Mouse (Mus musculus) gastrocnemius, adult 2 months (tissue): ENCODE data around the gene Spindoc. TPM values are rescaled to one million over a fixed set of nuclear protein-coding genes. Genes with fewer than 3 reads are reported as not detected.
A peak's percentile ranks its signal among the peaks of the same experiment; 100 is the strongest.

ENCODE experiments used
- DNase-seq: peaks from one replicate; pipeline ENCODE4 v3.0.0; 2022
- H3K27ac ChIP-seq: fragments of 200-600 bp; 2 replicates; pipeline ENCODE4 v1.8.1; 2022; ENCODE audit warnings: mild to moderate bottlenecking
- H3K4me3 ChIP-seq: fragments of 200-600 bp; 2 replicates; pipeline ENCODE4 v1.8.1; 2022; ENCODE audit warnings: mild to moderate bottlenecking, moderate library complexity
- CTCF ChIP-seq: fragments of 200-600 bp; IDR thresholded peaks from 2 replicates; pipeline ENCODE4 v1.8.1; 2022; ENCODE audit warnings: antibody characterized with exemption, mild to moderate bottlenecking, moderate library complexity
- intact Hi-C: fragments of 180-260 bp; cut with DNase I; formaldehyde crosslinking; loops from one replicate; pipeline ENCODE4 v1.15.1; 2025
- total RNA-seq, 2 experiments: library from RNA; stranded (reverse); gene quantifications; 2 replicates each; pipeline ENCODE4 v1.2.3; 2021

Spindoc gene
- total RNA-seq, 2 experiments from 2014 or later = 8.0 to 10.0 TPM

DNA sequence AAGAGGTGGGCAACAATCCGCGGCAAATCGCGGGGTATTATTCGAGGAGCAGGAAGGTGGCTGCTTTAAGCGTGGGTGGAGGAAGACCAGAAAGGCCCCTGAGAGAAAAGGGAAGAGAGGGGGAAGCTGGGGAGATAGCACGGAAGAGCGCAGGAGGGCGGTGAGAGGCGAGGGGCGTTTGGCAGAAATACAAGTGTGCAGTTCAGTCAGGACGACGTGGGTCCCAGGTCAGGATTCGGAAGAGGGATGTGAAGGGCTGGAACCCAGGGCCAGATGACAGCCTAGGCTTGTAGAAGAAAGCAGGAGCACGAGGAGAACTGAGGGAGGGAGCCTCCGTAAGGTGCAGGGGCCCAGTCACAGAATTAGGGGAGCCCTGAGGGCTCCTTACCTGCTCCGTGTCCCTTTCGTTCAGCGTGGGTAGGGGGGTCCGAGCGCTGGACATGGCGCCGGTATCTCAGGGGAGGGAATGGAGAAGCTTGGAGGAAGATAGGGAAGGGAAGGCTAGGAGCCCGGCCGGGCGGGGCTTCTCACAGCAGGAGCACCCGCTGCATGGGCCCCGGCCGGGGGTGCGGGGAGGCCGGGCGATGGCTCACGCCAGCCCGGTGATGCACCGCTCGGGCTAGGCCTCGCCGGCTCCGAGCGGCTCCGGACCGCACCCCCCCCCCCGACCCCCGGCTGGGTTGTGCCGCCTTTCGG lies 41.9 kb downstream of the Spindoc start:
- intact Hi-C loops = loop anchor here (5.0 kb wide), 2 partner anchors 41 to 76 kb away; partner anchors contain the start of genes 2700081O15Rik and Spindoc
- DNase-seq = peak; percentile 38
- peak overlapping the region; percentile 91 for H3K27ac ChIP-seq
- TF ChIP-seq CTCF = no peak
- H3K4me3 ChIP-seq = peak overlapping the region; percentile 74

DNA sequence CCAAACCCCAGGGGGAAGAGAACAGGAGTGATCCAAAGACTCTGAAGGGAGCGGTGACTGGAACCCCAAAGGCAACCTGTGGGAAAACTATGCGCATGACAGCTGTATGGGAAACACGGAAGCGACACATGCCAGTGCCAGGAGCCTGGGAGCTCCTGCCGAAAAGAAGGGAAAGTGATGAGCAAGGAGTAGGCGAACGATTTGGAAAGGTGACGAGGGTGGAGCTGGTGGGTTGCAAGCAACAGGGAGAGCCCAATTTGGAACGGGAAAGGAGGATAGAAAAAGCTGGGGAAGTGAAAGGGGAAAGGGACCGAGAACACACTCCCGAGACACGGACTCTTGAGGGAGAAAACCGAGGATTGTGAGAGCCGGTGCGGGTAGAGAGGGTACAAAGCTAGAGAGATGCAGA lies 42.4 kb downstream of the Spindoc start:
- intact Hi-C loops = loop anchor here (5.0 kb wide), 2 partner anchors 42 to 77 kb away; partner anchors contain the start of genes 2700081O15Rik and Spindoc
- DNase-seq = peak; percentile 36
- Histone ChIP-seq H3K27ac (peak overlapping the region; percentile 91), H3K4me3 (peak overlapping the region; percentile 74)
- TF ChIP-seq CTCF = no peak

DNA sequence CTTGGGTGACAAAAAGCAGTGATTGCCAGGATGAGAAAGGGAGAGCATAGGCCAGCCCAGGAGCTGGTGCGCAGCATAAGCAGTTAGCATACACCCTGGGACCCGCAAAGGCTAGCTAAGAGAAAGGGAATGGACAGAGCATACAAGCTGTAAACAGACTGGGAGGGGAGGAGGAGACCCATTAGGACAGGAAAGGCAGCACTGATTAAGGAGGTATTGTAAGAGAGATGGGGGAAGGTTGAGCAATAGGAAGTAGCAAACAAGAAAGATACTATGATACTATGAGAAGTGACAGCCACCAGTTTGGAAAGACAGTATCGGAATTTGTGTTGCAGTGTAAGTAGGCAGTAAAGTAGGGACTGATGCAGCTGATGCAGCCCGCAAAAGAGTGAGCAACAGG lies 42.9 kb downstream of the Spindoc start:
- intact Hi-C loops = loop anchor here (2.0 to 5.0 kb wide), 4 partner anchors 31 to 77 kb away; partner anchors contain the start of genes 2700081O15Rik and Spindoc
- no peak for DNase-seq
- no peak for TF ChIP-seq CTCF
- peak overlapping the region; percentile 91 for H3K27ac ChIP-seq
- H3K4me3 ChIP-seq = peak overlapping the region; percentile 74

DNA sequence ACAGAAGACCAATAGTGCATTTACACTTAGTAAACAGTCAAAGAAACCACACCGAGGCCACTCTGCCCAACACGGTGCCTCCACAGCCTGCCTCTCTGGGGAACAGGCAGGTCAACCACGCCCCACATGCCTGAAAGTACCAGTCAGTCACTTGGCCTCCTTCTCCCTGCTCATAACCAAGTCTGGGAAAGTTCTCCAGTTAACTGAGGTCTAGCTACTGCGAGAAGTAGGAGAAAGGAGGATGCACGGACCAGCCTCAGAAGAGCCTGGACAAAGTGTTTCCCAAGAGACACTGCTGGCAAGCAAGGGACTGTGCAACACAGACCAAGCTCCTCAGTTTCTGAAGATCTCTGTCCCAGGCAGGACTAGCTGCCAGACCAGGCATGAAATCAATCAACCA lies 43.8 kb downstream of the Spindoc start:
- Histone ChIP-seq H3K27ac (peak overlapping the region; percentile 91), H3K4me3 (peak overlapping the region; percentile 74)
- TF ChIP-seq CTCF = no peak
- peak; percentile 62 for DNase-seq
- intact Hi-C loops = loop anchor here (2.0 to 5.0 kb wide), 2 partner anchors 30 to 57 kb away; no protein-coding TSS in a partner anchor

DNA sequence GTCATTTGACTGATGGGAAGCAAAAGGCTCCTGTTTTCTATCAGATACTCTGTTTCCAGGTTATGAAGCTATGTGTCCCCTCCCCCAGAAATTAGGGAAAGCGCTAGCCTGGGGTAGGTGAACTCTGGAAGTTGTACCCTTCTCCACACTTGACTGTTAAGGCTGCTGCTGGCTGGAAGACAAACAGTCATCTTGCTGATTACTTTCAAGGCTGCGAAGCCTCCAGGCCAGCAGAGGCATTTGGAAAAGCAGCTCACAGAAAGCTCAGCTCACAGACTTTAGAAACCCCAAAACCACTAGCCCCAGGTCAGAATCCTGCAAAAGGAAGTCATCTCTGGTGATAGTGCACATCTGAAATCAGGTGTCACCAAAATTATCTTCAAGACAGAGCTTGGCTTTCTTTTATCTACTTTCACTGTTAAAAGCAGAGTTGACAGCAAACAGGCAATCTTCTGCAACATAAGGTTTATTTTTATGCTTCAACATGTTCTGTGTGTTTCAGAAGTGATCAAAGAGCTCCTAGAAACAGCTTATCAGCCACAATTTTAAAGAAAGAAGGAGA lies 44.9 kb downstream of the Spindoc start:
- intact Hi-C loops = loop anchor here (2.0 to 5.0 kb wide), 2 partner anchors 29 to 56 kb away; no protein-coding TSS in a partner anchor
- DNase-seq = no peak
- TF ChIP-seq CTCF = no peak
- Histone ChIP-seq H3K4me3 (no peak overlapping the region), H3K27ac (peak overlapping the region; percentile 91; the same call in 1 of the 2 replicates)

DNA sequence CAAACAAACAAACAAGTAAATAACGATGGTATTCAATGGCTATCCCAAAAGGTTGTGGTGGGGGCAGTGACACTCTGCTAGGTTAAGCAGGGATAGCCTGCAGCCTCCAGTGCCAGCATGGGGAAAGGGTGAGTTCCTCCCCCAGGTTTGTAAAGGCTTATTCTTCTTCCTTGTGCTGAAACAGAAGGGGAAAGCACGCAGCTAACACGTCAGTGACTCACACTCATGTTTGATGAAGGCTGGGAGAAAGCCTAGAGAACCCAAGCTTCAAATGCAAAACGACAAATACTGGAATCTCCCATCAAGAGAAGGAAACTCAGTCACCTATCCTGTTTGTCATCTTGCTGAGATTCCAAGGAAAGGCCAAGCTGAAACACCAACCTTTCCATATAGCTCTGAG lies 47.1 kb downstream of the Spindoc start:
- Histone ChIP-seq H3K27ac (no peak overlapping the region), H3K4me3 (no peak overlapping the region)
- no peak for DNase-seq
- no peak for TF ChIP-seq CTCF
- intact Hi-C loops = loop anchor here (5.0 kb wide), 1 partner anchor 53 kb away; no protein-coding TSS in a partner anchor

DNA sequence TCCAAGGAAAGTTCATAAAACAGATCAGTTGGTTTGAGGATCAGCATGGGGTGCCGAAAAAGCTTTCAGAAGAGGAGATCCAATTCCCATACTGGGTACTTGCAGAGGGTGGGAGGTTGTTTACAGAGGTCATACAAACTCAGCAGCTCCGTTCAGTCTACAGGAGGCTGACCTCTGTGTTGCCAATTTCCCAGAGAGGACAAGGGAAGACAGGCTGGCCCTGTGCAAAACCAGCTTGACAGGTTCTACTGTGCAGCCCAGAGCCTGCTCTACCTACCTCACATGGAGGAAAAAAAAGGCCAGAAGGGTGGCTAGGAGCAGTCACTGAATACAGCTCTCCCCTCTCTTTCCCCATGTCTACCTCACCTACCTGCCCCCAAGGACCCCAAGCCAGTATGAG lies 48.7 kb downstream of the Spindoc start:
- no peak overlapping the region for H3K4me3 ChIP-seq
- TF ChIP-seq CTCF = no peak
- no peak for DNase-seq
- intact Hi-C loops = no loop called here
- no peak overlapping the region for H3K27ac ChIP-seq

DNA sequence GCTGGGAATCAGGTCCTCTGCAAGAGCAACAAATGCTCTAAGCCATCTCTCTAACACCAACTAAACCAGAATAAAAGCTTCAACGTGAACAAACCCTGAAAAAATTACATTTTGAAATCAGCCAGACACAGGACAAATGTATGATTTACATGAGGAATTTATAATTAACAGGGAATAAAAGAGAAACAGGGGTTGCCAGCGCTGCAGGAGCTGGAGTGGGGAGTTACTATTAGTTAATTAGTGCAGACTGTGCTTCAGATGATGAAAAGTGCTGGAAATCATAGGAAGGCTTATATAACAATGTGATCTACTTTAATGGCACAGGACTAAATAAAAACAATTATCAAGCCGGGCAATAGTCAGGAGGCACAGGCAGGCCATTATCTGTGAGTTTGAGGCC lies 61.4 kb downstream of the Spindoc start:
- intact Hi-C loops = no loop called here

DNA sequence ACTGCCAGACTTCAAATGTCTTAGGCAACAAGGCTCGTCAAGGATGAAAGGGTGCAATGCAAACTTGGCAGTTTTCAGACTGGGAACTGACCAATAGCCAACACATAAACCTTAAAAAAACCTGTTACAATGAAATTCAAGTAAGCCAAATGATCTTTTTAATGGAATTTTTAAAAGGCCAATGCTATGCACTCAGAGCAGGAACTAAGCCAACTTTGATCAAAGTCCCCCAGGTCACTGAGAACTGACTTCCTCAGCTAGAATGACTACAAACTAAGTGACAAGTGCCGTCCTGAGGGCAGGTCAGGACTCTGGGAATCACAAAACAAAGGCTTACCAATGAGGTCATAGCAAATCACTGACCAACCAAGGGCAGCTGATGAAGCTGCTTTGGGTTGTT lies 62.6 kb downstream of the Spindoc start:
- no peak for TF ChIP-seq CTCF
- Histone ChIP-seq H3K4me3 (no peak overlapping the region), H3K27ac (peak overlapping the region; percentile 32; the same call in 1 of the 2 replicates)
- intact Hi-C loops = no loop called here
- no peak for DNase-seq

More for the DNA sequence above, 61.4 kb downstream of the Spindoc start:
- DNase-seq = no peak
- Histone ChIP-seq H3K4me3 (no peak overlapping the region), H3K27ac (peak overlapping the region; percentile 1; the same call in 1 of the 2 replicates)
- TF ChIP-seq CTCF = no peak

DNA sequence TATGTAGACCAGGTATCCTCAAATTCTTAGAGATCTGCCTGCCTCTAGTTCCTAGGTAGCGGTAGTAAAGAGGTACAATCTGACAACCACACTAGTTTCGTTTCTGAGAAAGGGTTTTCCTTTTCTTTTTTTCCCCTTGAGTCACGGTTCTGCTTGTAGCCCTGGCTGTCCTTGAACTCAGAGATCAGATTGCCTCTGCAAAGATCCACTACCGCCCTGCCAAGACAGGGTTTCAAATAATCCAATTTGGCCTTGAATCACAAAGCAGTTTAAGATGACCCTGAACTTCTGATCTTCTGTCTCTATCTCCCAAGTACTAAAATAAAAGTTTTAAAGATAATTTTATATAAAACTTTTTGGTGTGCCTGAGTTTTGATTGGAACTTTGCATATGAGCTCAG lies 65.1 kb downstream of the Spindoc start:
- TF ChIP-seq CTCF = no peak
- H3K27ac ChIP-seq = no peak overlapping the region

DNA sequence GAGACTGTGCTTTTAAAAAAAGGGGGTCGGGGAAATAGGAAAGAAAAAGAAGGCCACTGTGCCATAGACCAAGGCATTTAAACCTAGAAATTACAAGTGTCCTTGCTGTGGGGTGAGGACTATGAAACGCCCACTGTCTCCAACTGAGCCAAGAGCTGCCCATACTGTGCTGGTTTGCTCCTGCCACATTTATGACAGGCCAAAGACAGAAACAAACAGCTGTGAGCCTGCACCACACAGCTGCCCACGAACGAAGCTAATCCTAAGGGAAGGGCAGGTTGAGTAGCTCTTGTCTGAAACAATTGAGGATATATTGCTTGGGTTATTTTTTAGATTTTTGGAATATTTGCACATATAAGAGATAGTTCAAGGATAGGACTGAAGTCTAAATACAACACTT lies 66.0 kb downstream of the Spindoc start:
- H3K4me3 ChIP-seq = no peak overlapping the region
- no peak overlapping the region for H3K27ac ChIP-seq
- no peak for DNase-seq
- intact Hi-C loops = no loop called here
- no peak for TF ChIP-seq CTCF

More for the DNA sequence above, 65.1 kb downstream of the Spindoc start:
- intact Hi-C loops = no loop called here
- H3K4me3 ChIP-seq = no peak overlapping the region
- no peak for DNase-seq

DNA sequence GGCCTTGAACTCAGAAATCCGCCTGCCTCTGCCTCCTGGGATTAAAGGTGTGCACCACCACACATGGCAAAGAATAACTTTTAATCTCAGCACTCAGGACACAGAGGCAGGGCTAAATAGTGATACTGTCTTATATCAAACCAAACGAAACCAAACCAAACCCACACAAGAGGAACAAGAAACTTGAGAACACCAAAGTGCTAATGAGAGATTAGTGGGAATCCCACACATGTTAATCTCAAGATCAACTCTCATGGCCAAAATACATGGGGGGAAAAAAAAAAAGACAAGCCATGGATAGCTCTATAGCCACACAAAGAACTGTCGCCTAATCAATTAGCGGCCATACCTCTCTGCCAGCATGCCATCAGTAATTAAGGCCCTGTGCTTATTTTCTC lies 67.2 kb downstream of the Spindoc start:
- TF ChIP-seq CTCF = no peak
- intact Hi-C loops = no loop called here
- DNase-seq = no peak
- no peak overlapping the region for H3K4me3 ChIP-seq
- no peak overlapping the region for H3K27ac ChIP-seq

DNA sequence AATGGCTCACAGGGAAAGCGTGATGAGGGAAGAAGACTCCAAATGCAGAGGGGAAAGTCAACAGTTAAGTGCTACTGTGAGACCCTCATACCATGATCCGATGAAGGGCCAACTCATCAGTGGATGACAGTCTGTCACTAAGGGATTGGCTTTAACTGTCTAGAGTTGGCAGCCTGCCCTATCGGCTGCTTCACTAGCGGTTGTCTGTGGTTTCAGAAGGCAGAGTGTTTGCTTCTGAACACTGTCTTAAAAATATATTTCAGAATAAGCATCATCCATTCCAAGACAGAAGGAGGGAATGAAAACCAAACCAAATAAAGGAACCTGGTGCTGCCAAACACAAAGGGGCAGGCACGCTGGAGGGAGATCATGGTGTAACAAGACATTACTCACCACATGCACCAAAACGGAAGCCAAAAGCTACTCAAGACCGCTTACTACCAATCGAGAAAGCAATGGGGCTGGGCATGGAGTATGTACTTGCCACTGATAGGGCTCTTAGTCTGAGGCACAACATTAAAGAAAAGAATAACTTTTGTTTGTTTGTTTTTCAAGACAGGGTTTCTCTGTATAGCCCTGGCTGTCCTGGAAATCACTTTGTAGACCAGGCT lies 67.7 kb downstream of the Spindoc start:
- intact Hi-C loops = no loop called here
- no peak for DNase-seq
- TF ChIP-seq CTCF = no peak
- Histone ChIP-seq H3K27ac (no peak overlapping the region), H3K4me3 (no peak overlapping the region)
